Mouse (Mus musculus) liver (tissue): ENCODE measurements around the gene Tpra1.

Experiments used
- DNase-seq: peaks from one replicate; pipeline ENCODE4 v3.0.0-alpha.2; 2020; ENCODE audit warnings: mixed read lengths

Tpra1 gene

GRCm38 (mm10) chr6:88929451-88929850 lies 27.4 kb downstream of the Tpra1 start:
- no peak for DNase-seq

DNA sequence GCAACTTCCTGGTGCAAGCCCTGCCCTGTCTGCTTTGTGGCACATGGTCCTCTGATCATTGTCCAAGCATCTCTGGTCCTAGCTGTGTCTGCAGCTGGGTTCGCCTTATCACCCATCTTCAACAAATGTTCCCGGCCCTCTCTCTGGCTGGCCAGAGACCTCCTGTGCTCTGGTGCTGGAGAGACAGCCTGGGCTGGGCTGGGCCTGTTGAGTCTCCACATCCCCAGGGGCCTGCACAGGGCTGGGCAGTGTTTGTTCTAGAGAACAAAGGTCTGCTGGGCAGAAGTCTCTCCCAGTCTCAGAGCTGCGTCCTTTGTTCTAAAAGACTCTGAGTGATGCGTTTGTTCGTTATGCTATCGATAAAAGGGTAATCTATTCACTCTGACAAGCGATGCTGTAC lies 28.0 kb downstream of the Tpra1 start:
- DNase-seq, result peak; percentile 1

GRCm38 (mm10) chr6:88931449-88931848 lies 29.4 kb downstream of the Tpra1 start:
- DNase-seq, result no peak

DNA sequence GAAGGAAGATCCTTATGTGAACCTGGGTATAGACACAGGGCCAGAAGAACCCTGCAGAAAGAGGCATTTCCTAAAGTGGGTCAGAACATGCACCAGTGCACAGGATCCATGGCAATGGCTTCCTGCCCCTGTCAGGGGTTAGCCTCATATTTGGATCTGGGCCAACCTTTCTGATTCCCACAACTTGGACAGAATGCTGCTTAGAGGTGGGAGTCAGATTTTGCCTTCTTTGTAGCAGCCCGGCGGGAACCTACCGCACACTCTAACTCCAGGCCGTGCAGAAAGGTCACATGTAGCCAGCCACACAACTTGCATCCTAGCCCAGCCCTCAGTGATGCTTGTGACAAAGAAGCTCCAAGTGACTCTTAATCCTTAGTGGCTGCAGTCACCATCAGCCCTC lies 32.1 kb downstream of the Tpra1 start:
- DNase-seq, result no peak

GRCm38 (mm10) chr6:88934816-88935215 lies 32.8 kb downstream of the Tpra1 start:
- no peak for DNase-seq

DNA sequence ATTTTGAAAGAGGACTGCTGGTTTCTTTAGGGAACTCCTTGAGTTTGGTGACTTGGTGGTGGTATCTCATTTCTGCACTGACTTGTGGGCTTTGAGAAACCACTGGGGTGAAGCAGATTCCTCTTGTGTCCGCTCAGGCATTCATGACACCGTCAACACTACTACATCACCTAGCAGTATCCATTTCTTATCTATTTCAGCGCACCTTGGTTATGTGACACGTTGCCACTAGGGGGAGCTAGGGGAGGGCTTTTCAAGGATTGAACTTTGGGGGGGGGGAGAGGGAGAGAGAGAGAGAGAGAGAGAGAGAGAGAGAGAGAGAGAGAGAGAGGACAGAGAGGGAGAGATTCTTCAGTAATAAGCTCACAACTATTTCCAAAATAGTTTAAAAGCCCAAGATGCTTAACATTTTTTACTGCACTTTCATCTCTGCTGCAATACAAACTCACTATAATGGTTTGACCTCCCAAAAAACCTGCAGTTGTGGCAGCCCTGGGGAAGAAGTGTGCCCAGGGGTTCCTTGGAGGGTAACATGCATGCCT lies 33.8 kb downstream of the Tpra1 start:
- DNase-seq, result peak; percentile 41

DNA sequence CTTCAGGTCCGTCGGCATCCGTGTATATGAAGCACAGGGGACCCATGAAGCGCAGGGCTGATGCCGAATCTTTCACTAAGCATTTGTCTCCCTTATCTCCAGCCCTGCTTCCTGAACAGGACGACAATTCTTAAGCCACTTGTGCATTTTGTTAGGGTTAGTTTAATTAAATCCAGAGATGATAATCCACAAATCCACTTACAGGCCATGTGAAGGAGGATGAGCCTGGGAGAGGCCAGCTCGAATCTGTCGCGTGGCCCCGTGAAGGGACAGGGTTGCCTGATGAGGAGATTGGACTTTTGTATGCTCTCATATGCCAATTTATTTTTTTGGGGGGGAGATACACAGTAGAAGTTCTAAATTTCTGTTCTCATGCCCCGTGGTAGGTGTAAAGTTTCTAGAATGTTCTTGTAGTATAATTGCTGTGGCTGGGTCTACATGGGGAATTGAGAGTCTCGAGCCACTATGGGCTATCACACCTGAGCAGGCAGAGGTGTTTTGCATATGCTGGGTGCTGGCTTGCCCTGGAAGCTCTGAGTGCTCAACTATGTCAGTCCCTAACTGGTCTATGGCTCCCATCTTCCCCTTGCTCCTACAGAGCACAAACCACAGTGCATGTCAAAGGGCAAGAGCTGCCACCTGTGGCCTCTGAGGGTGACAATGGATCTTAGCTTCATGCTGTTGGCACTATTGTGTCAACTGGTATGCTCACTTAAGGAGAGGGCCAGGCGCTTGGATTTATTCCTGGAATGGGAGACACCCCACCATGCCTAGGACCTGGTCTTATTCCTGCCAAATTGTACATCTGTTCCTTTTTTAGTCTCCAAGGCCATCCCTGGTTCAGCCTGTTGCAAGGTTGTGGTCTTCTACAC lies 34.5 kb downstream of the Tpra1 start:
- no peak for DNase-seq

DNA sequence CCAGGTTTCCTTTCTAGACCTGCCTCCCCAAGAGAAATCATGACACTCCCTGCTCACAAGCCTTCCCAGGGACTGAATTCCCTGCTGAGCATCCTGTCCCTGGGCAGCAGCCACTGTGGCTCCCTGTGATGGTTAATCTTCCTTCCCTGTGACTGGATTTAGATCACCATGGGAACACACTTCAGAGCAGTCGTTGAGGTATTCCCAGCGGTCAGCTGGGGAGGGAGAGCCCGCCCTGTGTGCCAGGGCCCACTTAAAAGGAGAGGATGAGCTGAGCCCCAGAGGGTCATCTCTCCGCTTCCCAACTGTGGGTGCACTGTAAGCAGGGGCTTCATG lies 35.1 kb downstream of the Tpra1 start:
- no peak for DNase-seq

DNA sequence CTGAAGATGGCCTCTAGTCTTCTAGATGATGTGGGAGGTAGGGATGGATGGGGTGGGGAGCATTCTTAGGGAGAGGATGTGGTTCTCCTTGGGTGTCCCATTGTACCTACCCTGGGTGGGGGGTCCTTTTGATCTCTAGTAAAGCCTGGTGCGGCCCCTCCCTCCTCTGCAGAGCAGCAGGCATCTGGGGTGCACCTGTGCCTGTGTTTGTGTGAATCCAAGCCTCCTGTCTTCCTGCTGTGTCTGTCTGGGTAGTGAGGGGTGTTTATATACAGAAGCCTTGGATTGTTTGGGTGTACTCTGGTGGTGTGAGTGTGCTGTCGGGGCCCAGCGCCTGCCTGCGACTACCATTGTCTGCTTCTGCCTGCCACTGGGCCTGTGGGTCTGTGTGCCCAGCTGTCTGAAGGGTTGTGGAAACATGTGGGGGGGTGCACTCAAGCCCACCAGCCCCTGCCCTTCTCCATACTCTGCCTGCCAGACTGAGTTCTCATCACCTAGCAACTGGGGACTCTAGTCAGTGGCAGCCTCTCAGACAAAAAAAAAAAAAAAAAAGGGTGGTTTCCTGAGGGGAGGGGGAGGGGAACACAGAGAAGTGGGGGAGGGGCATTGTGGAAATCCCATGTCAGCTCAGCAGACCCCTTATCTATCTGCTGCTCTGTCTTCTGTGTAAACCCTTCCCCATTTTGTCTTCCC lies 36.1 kb downstream of the Tpra1 start:
- DNase-seq, result no peak

DNA sequence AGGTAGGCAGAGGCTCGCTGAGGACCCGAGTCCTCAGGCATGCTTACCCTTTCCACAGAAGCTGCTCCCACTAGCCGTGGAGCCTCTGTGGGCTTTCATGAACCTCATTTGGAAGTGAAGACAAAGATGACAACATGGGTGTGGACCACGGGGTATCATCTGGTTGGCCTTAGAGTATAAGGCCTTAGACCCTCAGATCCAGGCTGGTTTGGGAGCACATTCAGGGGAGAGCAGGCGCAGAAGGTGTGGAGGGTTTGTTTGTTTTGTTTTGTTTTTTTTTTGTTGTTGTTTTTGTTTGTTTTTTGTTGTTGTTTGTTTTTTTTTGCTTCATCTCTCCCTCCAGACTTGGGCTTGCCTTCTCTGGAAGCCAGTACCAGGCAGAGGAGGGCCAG lies 36.6 kb downstream of the Tpra1 start:
- no peak for DNase-seq

DNA sequence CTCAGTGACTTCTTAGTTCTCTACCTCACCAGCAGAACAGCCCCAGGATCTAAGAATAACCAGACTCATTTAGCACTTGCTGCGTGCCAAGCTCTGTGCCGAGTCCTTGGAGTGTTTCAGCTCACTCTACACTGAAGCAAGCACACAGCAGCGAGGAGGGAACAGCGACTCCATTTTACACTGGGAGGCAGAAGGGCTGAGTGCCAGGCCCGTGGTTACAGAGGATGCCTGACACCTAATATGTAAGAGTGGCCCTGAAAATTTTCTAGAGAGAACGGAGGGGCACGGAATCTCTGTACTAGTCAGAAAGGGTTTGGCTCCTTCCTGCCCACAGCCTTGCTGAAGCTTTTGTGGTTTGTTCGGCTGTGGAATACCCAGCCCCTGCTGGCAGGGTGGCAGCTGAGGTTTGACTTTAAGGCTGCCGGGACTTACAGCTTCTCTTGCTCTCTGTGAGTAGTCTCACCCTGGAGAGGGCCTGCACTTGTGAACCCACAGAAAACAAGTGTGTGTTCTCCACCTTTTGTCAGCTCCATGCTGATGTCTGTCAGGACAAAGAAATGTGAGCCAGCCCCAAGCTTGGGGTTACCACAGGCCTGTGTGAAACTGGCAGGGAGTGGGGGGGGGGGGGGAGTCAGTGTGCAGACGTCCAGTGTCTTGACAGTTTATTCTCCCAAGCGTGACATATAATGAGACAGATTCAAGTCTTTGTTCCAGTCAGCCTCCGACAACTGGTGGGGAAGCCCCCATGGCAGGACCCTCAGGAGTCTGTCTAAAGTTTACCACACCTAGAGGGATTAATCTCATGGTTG lies 37.4 kb downstream of the Tpra1 start:
- DNase-seq, result no peak

DNA sequence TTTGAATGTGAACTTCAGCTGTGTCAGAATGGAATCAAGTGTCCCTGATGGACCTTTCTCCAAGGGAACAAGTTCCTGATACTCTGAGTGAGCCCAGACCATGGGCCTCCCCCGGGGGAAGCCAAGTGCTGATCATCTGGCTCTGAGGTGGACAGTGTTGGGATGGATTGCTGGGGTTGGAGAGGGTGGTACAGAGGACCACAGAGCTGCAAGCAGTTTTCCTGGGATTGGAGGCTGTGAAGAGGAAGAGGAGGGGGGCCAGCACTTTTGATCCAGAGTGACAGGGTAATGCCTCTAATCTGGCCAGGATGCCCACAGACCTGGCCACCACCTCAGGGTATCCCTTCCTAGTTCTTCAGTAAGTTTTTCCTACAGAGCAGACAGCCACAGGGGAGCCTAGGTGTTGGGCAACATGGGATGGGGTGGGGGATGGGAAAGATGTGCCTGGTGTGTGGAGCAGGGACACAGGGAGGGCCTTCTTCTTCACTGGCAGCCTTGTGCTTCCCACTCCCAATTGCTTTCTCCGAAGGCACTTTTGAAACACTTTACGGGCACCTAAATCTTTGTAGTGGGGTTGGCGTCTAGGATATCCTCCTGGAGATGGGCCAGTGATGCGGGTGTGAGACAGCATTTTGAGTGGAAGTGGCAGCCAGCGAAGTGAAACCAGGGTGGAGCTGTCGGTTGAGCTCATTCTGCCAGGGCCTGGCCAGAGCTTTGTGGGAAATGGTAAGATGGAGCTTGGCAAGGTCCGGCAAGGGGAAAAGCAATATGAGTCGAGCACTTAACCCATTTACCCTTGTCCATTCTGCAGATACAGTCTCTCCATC lies 38.3 kb downstream of the Tpra1 start:
- DNase-seq, result no peak

DNA sequence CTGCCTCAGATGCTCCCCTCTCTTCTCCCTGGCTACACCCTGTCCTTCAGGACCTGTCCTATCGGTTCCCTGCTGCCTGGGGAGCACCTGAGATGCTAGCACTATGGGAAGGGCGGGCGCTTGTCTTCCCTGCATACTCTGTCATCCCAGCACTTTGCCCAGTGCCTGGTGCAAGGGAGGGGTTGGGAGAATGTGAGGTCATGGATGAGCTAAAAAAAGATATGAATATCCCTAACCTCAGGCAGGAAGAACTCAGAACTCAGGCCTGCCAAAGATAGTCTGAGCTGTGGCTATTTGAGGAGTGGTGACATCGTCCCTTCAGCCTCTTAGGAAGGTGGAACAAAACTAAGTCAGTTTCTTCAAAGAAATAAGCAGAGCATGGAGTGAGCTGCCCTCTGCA lies 39.6 kb downstream of the Tpra1 start:
- no peak for DNase-seq

DNA sequence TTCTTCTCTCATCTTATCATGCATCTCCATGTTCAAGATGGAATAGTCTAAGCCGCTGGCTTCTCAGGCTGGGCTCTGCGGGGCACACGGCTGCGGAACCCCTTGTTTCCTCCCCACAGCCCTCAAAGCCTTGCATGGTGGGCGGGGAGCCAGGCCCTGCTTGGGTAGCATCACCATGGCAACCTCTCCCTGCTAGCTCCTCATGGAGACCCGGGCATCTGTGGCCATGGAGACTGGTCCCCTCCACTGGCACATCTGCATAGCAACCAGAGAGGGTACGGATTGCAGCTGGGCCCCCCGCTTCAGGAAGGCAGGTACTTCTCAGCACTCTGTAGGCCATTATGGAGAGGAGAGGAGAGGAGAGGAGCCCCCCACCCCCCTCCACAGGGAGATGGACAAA lies 40.5 kb downstream of the Tpra1 start:
- no peak for DNase-seq

GRCm38 (mm10) chr6:88943666-88944065 lies 41.6 kb downstream of the Tpra1 start:
- DNase-seq, result no peak

DNA sequence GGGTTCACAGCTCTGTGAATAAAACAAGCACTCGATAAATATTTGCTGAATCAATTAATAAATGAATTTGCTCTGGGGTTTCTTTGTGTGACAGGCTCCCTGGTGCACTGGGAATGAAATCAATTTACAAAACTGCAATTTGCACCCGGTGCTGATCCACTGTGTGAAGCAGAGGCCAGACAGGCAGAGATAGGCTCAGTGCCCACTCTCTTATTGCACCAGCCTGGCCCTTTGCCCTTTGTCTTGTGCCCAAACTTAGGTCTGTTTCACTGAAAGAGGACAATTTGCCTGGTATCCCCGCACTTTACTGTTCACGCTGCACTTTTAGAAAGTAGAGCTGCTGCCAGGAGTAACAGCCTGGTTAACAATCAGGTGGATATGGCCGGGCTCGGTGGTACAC lies 44.4 kb downstream of the Tpra1 start:
- no peak for DNase-seq

DNA sequence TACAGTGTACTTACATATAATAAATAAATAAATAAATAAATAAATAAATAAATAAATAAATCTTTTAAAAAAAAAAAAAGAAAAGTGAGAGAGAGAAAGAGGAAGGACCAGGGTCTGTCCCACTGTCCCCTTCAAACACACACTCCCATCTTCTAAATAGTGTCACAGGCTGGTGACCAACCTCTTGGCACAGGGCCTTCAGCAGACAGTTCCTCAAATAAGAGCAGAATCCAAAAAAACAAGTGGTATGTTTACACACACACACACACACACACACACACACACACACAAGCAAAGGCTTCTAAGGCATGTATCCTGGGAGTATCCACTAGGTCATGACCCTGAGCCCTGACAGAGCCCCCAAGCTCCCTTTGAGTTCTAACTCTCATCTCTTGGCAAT lies 45.7 kb downstream of the Tpra1 start:
- DNase-seq, result no peak

DNA sequence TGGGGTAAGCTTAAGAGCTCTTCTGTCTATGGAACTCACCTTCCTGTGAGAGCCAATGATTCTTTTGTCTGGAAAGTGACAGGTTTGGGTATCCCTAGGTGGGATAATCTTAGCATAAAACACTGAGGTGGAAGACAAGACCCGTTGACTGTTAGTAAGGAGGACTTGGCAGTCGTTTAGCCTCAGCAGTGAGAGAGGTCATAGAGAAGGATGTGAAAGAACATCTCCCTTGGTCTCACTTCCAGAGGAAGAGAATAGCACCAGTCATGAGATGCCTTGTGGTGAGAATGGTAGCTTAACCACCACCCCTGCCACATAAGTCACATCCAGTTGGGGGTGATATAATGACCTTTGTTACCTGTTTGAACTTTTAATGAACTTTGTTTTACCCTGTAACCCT lies 54.7 kb downstream of the Tpra1 start:
- no peak for DNase-seq

DNA sequence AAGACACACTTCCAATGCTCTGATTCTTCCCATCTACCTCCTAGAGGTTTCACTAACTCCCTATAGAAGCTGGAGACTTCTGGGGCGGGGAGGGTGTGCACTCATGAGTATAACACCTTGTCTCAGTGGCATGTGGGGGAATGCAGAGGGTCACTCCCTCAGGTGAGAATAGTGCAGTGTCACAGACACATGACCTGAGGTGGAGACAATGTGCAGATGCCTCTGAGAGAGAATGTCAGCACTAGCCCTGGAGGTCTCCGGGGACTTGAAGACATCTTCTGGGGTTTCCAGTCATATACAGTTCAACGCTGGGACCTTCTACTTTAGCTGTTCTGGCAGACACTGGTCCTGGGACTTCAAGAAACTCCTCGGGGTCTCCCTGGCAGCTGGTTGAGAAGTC lies 55.3 kb downstream of the Tpra1 start:
- DNase-seq, result no peak

- DNase-seq, result no peak
These were observed 55.8 kb downstream of the Tpra1 start for GRCm38 (mm10) chr6:88957801-88958211.

- DNase-seq, result no peak
These were observed 56.3 kb downstream of the Tpra1 start for GRCm38 (mm10) chr6:88958305-88958704.

DNA sequence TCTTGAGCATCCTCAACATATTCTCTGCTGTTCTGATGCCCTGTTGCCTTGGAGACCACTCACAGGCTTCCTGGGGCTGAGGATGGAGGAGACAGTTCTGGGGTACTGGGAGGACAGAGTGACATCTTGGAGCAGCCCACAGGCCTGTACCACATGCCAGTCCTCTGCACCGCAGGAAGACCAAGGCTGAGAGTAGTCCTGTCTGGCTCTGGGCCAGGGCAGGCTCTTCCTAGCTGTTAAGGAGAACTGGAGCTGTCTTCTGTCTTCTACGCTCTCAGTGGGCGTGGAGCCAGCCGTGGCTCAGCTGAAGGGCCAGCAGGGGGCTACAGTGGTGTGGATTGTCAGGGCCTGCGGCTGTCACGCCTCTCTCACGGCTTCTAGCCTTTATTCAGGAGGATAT lies 57.8 kb downstream of the Tpra1 start:
- DNase-seq, result peak; percentile 49

- DNase-seq, result no peak
These were observed 58.9 kb downstream of the Tpra1 start for GRCm38 (mm10) chr6:88960941-88961340.
